Mouse (Mus musculus) MEL (cell line): ENCODE results near the gene Vegfa.

ENCODE experiments used
- CHD2 ChIP-seq: IDR thresholded peaks from 2 replicates; pipeline ENCODE4 v1.6.1; 2011; ENCODE audit warnings: low read length, improper control_type of control experiment
- CTCF ChIP-seq, 3 experiments: IDR thresholded peaks in 2 of 3; conservative IDR thresholded peaks in 1 of 3; 2 replicates each; pipeline ENCODE4 v1.5.1; 2011 to 2012; ENCODE audit warnings: low read length in 3 of 3, low read depth in 2 of 3, mild to moderate bottlenecking in 2 of 3, improper control_type of control experiment in 1 of 3, inconsistent platforms in 1 of 3, mixed read lengths in 1 of 3, moderate library complexity in 1 of 3; ENCODE audit not compliant: control insufficient read depth in 1 of 3, insufficient read depth in 1 of 3, poor library complexity in 1 of 3, severe bottlenecking in 1 of 3
- HCFC1 ChIP-seq: IDR thresholded peaks from 2 replicates; pipeline ENCODE4 v1.6.1; 2012; ENCODE audit warnings: low read depth, mild to moderate bottlenecking, inconsistent platforms, low read length, improper control_type of control experiment, moderate library complexity
- MAFK ChIP-seq: IDR thresholded peaks from 2 replicates; pipeline ENCODE4 v1.6.1; 2011; ENCODE audit warnings: low read depth, mild to moderate bottlenecking, low read length, improper control_type of control experiment, borderline replicate concordance
- POLR2AphosphoS2 ChIP-seq: IDR thresholded peaks from 2 replicates; pipeline ENCODE4 v1.6.1; 2011; ENCODE audit warnings: low read length, improper control_type of control experiment
- TAL1 ChIP-seq: IDR thresholded peaks from 2 replicates; pipeline ENCODE4 v1.6.1; 2012; ENCODE audit warnings: mild to moderate bottlenecking, inconsistent platforms, low read length, moderate library complexity, mixed read lengths
- USF1 ChIP-seq: IDR thresholded peaks from 2 replicates; pipeline ENCODE4 v1.6.1; 2014; ENCODE audit warnings: low read depth, mild to moderate bottlenecking, inconsistent platforms, low read length, improper control_type of control experiment, moderate library complexity
- ZKSCAN1 ChIP-seq: IDR thresholded peaks from 2 replicates; pipeline ENCODE4 v1.6.1; 2012; ENCODE audit warnings: low read depth, mild to moderate bottlenecking, inconsistent platforms, low read length, improper control_type of control experiment, moderate library complexity

DNA sequence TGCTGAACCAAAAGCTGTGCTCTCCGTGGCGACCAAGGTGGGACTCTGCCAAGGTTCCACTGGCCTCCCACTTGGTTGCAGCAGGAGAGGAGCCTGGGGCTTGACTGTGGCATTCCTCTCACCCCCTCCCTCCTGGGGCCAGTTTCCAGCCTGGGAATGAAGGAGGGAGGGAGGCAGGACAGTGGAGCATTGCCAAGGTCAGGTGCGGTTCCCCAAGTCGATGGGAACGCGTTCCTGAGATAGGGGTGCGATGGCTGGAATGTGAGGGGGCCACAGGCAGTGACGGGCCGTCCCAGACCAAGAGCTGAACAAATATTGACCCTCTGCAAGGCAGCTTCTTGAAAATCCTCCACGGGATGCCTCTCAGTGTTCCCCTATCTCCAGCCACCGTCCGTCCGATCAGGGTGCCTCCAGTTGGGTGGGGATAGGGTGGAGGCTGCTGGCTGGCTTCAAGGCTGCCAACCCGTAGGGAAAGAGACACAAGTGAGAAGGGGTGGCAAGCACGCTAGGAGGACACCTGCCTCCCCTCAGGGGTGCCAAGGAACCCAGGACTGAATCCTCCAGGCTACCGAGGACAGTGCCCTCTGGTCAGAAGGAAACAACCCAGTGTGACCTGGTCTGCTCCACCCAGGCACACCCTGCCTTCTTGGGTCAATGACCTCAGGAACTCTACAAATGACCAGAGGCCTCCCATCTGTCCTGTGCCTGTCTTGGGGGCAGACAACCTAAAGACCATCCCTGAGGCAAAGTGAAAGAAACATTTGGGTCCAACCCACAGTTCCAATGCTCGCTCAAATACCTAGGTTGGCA lies 61.2 kb downstream of the Vegfa start:
- TF ChIP-seq MAFK: no peak
- no peak for TF ChIP-seq CHD2
- no peak for TF ChIP-seq POLR2AphosphoS2
- TF ChIP-seq TAL1: no peak
- TF ChIP-seq CTCF (IDR thresholded peaks at IDR 0.05 in 2 of 3, conservative IDR thresholded peaks at IDR 0.05 in 1 of 3; ENCODE audit: control insufficient read depth in 1 of 3, insufficient read depth in 1 of 3, low read depth in 2 of 3, low read length in 3 of 3, poor library complexity in 1 of 3, severe bottlenecking in 1 of 3): no peak
- no peak for TF ChIP-seq USF1
- no peak for TF ChIP-seq ZKSCAN1
- TF ChIP-seq HCFC1: no peak
